Mouse (Mus musculus) heart, embryonic 14.5 days (tissue): ENCODE results near the gene Zfp78. TPM values are rescaled to one million over a fixed set of nuclear protein-coding genes. Genes with fewer than 3 reads are reported as not detected.

Experiments used
- ATAC-seq: fragments of 200-750 bp; cut with Nextera tagmentation; 2 replicates; pipeline ENCODE4 v1.8.0; 2017; ENCODE audit warnings: low read depth, moderate TSS enrichment; ENCODE audit not compliant: insufficient number of reproducible peaks, insufficient read depth, low FRiP score
- H3K27ac ChIP-seq, 2 experiments: fragments of 200-500 bp in 1 of 2; fragments of 300-500 bp in 1 of 2; sonication (generic) in 1 of 2; replicated peaks in 1 of 2; 2 replicates each; pipeline ENCODE4 v1.5.1; 2012 to 2014; ENCODE audit warnings: low read depth in 2 of 2, low read length in 2 of 2, control low read depth in 1 of 2, mild to moderate bottlenecking in 1 of 2, mixed read lengths in 1 of 2; ENCODE audit not compliant: control insufficient read depth in 1 of 2, insufficient read depth in 1 of 2
- H3K27me3 ChIP-seq: fragments of 300-500 bp; sonication (generic); 2 replicates; pipeline ENCODE4 v1.6.1; 2014; ENCODE audit warnings: mild to moderate bottlenecking, low read length, control low read depth; ENCODE audit not compliant: control insufficient read depth, insufficient read depth
- H3K36me3 ChIP-seq: fragments of 300-500 bp; sonication (generic); 2 replicates; pipeline ENCODE4 v1.6.1; 2014; ENCODE audit warnings: mild to moderate bottlenecking, control low read depth, low read length, mixed read lengths; ENCODE audit not compliant: control insufficient read depth, insufficient read depth
- H3K4me1 ChIP-seq, 2 experiments: fragments of 200-500 bp in 1 of 2; fragments of 300-500 bp in 1 of 2; sonication (generic) in 1 of 2; 2 replicates each; pipeline ENCODE4 v1.6.1; 2012 to 2014; ENCODE audit warnings: low read length in 2 of 2, control low read depth in 1 of 2, mixed read lengths in 1 of 2; ENCODE audit not compliant: control insufficient read depth in 2 of 2, insufficient read depth in 2 of 2
- H3K4me2 ChIP-seq: fragments of 300-500 bp; sonication (generic); 2 replicates; pipeline ENCODE4 v1.6.1; 2014; ENCODE audit warnings: mild to moderate bottlenecking, low read length
- H3K4me3 ChIP-seq, 2 experiments: fragments of 200-500 bp in 1 of 2; fragments of 300-500 bp in 1 of 2; sonication (generic) in 1 of 2; 2 replicates each; pipeline ENCODE4 v1.5.1; 2012 to 2014; ENCODE audit warnings: low read length in 2 of 2, mild to moderate bottlenecking in 2 of 2, control low read depth in 1 of 2, low read depth in 1 of 2, moderate library complexity in 1 of 2; ENCODE audit not compliant: control insufficient read depth in 1 of 2, insufficient read depth in 1 of 2
- H3K9ac ChIP-seq: fragments of 300-500 bp; sonication (generic); 2 replicates; pipeline ENCODE4 v1.6.1; 2014; ENCODE audit warnings: mild to moderate bottlenecking, low read length
- H3K9me3 ChIP-seq: fragments of 300-500 bp; sonication (generic); 2 replicates; pipeline ENCODE4 v1.6.1; 2016; ENCODE audit warnings: low read length, control low read depth; ENCODE audit not compliant: control insufficient read depth
- WGBS: fragments of 180-500 bp; shearing (Covaris S2); extraction: QIAGEN DNeasy Blood & Tissue Kit; methylation state at CpG from one replicate; pipeline ENCODE4 v1.1.7; 2014; 5-methylcytosine and 5-hydroxymethylcytosine counted together
- polyA plus RNA-seq: library from polyadenylated mRNA; unstranded; fragments of >200 nt; fragmentation: Nextera tagmentation; extraction: Ambion mirVana; gene quantifications from 2 replicates; pipeline ENCODE4 v1.2.1, GENCODE M21; 2014

Gene Zfp78
- polyA plus RNA-seq, 1 experiment from 2014 or later = 1.8 TPM

DNA sequence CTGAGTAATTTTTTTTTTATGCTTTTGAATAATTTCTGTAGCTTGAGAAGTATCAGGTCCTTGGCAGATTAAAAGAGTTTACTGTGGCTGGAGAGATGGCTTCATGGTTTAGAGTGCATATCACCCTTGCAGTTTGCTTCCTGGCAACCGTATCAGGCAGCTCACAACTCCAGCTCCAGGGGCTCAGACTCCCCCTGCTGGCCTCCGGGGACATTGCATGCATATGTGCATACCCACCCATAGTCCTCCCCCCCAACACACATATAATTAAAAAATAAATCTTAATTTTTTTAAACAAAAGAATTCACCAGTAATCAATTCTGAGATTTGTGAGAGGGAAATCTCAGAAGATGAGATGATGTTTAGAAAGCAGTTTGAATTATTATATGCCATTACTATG, 67.3 kb downstream of the Zfp78 start:
- WGBS = 30% methylated on average over 2 of the region's 2 CpGs
- ATAC-seq = no peak
- Histone ChIP-seq H3K4me1 (no peaks in the 10 kb centered on the region), H3K36me3 (no peaks in the 10 kb centered on the region), H3K27ac (no peak overlapping the region), H3K9me3 (peaks cover 10% of the 10 kb centered on the region; the same call in 1 of the 2 replicates), H3K27me3 (no peaks in the 10 kb centered on the region), H3K9ac (no peak overlapping the region), H3K4me3 (no peak overlapping the region), H3K4me2 (no peak overlapping the region)

Other genes with a start within 250 kb of the Zfp78 start
- 11.8 and 12.2 TPM in 2 replicates for gene Zfp787, start 207.3 kb upstream of the Zfp78 start, polyA plus RNA-seq
- 29.3 and 31.4 TPM in 2 replicates for gene Zfp444, start 191.1 kb upstream of the Zfp78 start, polyA plus RNA-seq
- not detected in 2 replicates for gene Galp, start 166.2 kb upstream of the Zfp78 start, polyA plus RNA-seq
- not detected in 2 replicates for gene Zscan5b, start 141.0 kb upstream of the Zfp78 start, polyA plus RNA-seq
- not detected in 2 replicates for gene Epp13, start 110.6 kb upstream of the Zfp78 start, polyA plus RNA-seq
- gene Zfp667, start 76.7 kb upstream of the Zfp78 start, polyA plus RNA-seq = 3.4 and 3.5 TPM in 2 replicates
- 4.0 and 6.0 TPM in 2 replicates for gene Zfp583, start 32.0 kb upstream of the Zfp78 start, polyA plus RNA-seq
- 1.2 and 1.5 TPM in 2 replicates for gene Gm3854, start 19.5 kb upstream of the Zfp78 start, polyA plus RNA-seq
- 6.9 and 10.7 TPM in 2 replicates for gene Zfp28, start 20.0 kb downstream of the Zfp78 start, polyA plus RNA-seq
- 0.74 TPM in 1 of 2 replicates, not detected in the other for gene Smim17, start 35.4 kb downstream of the Zfp78 start, polyA plus RNA-seq
- not detected in 2 replicates for gene Gm20715, start 47.0 kb downstream of the Zfp78 start, polyA plus RNA-seq
- gene Olfr1344, start 75.4 kb downstream of the Zfp78 start, polyA plus RNA-seq = not detected in 2 replicates
- gene Olfr1336, start 92.9 kb downstream of the Zfp78 start, polyA plus RNA-seq = not detected in 2 replicates
- gene Olfr1346, start 103.8 kb downstream of the Zfp78 start, polyA plus RNA-seq = not detected in 2 replicates
- not detected in 2 replicates for gene Olfr5, start 123.7 kb downstream of the Zfp78 start, polyA plus RNA-seq
- gene Olfr1347, start 136.5 kb downstream of the Zfp78 start, polyA plus RNA-seq = not detected in 2 replicates
- gene Olfr1348, start 145.5 kb downstream of the Zfp78 start, polyA plus RNA-seq = not detected in 2 replicates
- gene Olfr1349, start 159.7 kb downstream of the Zfp78 start, polyA plus RNA-seq = not detected in 2 replicates
- gene Olfr1350, start 201.6 kb downstream of the Zfp78 start, polyA plus RNA-seq = not detected in 2 replicates